17 mouse cellular contexts compared by ENCODE assay signal in the genomic region with DNA sequence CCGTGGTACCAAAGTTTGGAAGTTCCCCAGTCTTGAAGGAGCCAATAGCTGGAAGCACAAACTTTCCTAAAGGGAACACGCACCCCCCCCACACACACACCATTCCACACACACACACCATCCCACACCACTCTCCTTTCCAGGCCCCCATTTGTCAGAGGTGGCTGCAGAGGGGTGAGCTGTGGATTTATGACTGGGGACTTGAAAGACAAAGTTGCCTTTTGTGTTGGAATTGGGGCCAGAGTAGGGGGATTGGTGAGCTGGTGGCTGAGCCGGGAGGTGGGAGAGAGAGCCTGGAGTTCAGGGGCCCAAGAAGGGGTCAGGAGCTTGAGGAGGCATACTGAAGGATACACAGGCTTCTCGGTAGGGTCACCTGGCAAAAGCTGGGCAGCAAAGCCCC. TPM values are rescaled to one million over a fixed set of nuclear protein-coding genes. Genes with fewer than 3 reads are reported as not detected.
DNase-seq lines count a peak whose midpoint lies in the region; ATAC-seq lines count a peak whose summit lies in the region.
"Had no signal": no experiment of that assay in that cellular context is flagged by ENCODE, and none has a peak within 500 bp of the region (broad histone marks: within the 10 kb centered on the region; RNA-seq: fewer than 3 reads in every experiment).

No protein-coding gene starts in this region.

- H3K9me3 ChIP-seq in kidney, embryonic 16.5 days (ENCODE audit: low read length), result no peaks in the 10 kb centered on the region
- no peaks in the 10 kb centered on the region for H3K9me3 ChIP-seq in limb, embryonic 11.5 days (ENCODE audit: control insufficient read depth, low read length)
- H3K9me3 ChIP-seq in neural tube, embryonic 14.5 days (ENCODE audit: control insufficient read depth, low read length), result no peaks in the 10 kb centered on the region
- H3K9me3 ChIP-seq: liver, embryonic 13.5 days had no signal

- H3K27me3 ChIP-seq in kidney, embryonic 16.5 days (ENCODE audit: insufficient read depth, low read length), result 0 out of 2 replicates have a peak, but pooled peaks cover 5% of the 10 kb centered on the region
- H3K27me3 ChIP-seq in limb, embryonic 11.5 days (ENCODE audit: control insufficient read depth, insufficient read depth, low read length), result no peaks in the 10 kb centered on the region
- no peaks in the 10 kb centered on the region for H3K27me3 ChIP-seq in neural tube, embryonic 14.5 days (ENCODE audit: control insufficient read depth, insufficient read depth, low read length)

- no peak overlapping the region for H3K4me3 ChIP-seq in kidney, embryonic 16.5 days (ENCODE audit: low read length)
- no peak overlapping the region for H3K4me3 ChIP-seq in limb, embryonic 11.5 days (ENCODE audit: low read depth, low read length)
- no peak overlapping the region for H3K4me3 ChIP-seq in neural tube, embryonic 14.5 days (ENCODE audit: low read depth, low read length)
- H3K4me3 ChIP-seq: liver, embryonic 13.5 days had no signal

- H3K27ac ChIP-seq in kidney, embryonic 16.5 days (ENCODE audit: low read length), result no peak overlapping the region
- peak overlapping the region; percentile 89 for H3K27ac ChIP-seq in limb, embryonic 11.5 days (replicated peaks; ENCODE audit: low read depth, low read length)
- H3K27ac ChIP-seq in neural tube, embryonic 14.5 days (ENCODE audit: low read depth, low read length), result peak overlapping the region; percentile 6; the same call in 1 of the 2 replicates
- H3K27ac ChIP-seq: liver, embryonic 13.5 days had no signal

- 23% methylated on average over 4 of the region's 4 CpGs for WGBS in kidney, embryonic 16.5 days
- 6% methylated on average over 4 of the region's 4 CpGs for WGBS in limb, embryonic 11.5 days
- 7% methylated on average over 4 of the region's 4 CpGs for WGBS in neural tube, embryonic 14.5 days

- no peaks in the 10 kb centered on the region for H3K36me3 ChIP-seq in kidney, embryonic 16.5 days (ENCODE audit: insufficient read depth, low read length)
- H3K36me3 ChIP-seq in limb, embryonic 11.5 days (ENCODE audit: control insufficient read depth, insufficient read depth, low read length), result no peaks in the 10 kb centered on the region; the same call in 1 of the 2 replicates
- H3K36me3 ChIP-seq in neural tube, embryonic 14.5 days (ENCODE audit: control insufficient read depth, insufficient read depth, low read length), result no peaks in the 10 kb centered on the region
- H3K36me3 ChIP-seq: liver, embryonic 13.5 days had no signal

- DNase-seq in embryo, embryonic 10 days (ENCODE audit: low spot score), result peak; percentile 34
- no peak for DNase-seq in embryo, embryonic 9.5 days (ENCODE audit: extremely low spot score)
- no peak for DNase-seq in kidney, postnatal 4 days
- peak; percentile 71 for DNase-seq in limb, embryonic 11.5 days (ENCODE audit: low spot score)
- no peak for DNase-seq in right cerebral cortex, postnatal 14 days
- no peak for DNase-seq in lung, postnatal 4 days
- DNase-seq: adrenal gland, postnatal 14 days; cerebellum, adult 8-10 months; gastrocnemius, postnatal 14 days; heart, postnatal 36 days; kidney, postnatal 25 days; liver, embryonic 13.5 days; thymus, postnatal 14 days had no signal

- H3K4me2 ChIP-seq in kidney, embryonic 16.5 days (replicated peaks; ENCODE audit: low read depth, low read length), result no peak overlapping the region
- no peak overlapping the region; the same call in 1 of the 2 replicates for H3K4me2 ChIP-seq in limb, embryonic 11.5 days (ENCODE audit: low read depth, severe bottlenecking)
- no peak overlapping the region for H3K4me2 ChIP-seq in neural tube, embryonic 14.5 days (ENCODE audit: low read depth, low read length)
- H3K4me2 ChIP-seq: heart, embryonic 11.5 days; liver, embryonic 13.5 days had no signal

- H3K4me1 ChIP-seq in kidney, embryonic 16.5 days (ENCODE audit: insufficient read depth, low read length), result peaks cover 17% of the 10 kb centered on the region
- H3K4me1 ChIP-seq in limb, embryonic 11.5 days (ENCODE audit: control insufficient read depth, insufficient read depth, low read length), result peaks cover 57% of the 10 kb centered on the region
- H3K4me1 ChIP-seq in neural tube, embryonic 14.5 days (ENCODE audit: control insufficient read depth, insufficient read depth, low read length), result peaks cover 13% of the 10 kb centered on the region
- H3K4me1 ChIP-seq: liver, embryonic 13.5 days had no signal

- 0 out of 2 replicates have a peak, but pooled peaks have one; percentile 35 for ATAC-seq in kidney, embryonic 16.5 days (ENCODE audit: low FRiP score, low TSS enrichment)
- ATAC-seq in limb, embryonic 11.5 days (ENCODE audit: insufficient number of reproducible peaks, low FRiP score, low TSS enrichment, low read depth), result peak; percentile 72
- 0 out of 2 replicates have a peak, but pooled peaks have one; percentile 41 for ATAC-seq in neural tube, embryonic 14.5 days (ENCODE audit: low read depth)
- ATAC-seq: intestine, postnatal 0 days had no signal

- H3K9ac ChIP-seq in kidney, embryonic 16.5 days (replicated peaks; ENCODE audit: low read length), result no peak overlapping the region
- no peak overlapping the region; the same call in 1 of the 2 replicates for H3K9ac ChIP-seq in limb, embryonic 11.5 days (ENCODE audit: low read length)
- no peak overlapping the region for H3K9ac ChIP-seq in neural tube, embryonic 14.5 days (replicated peaks; ENCODE audit: low read depth, low read length)
- H3K9ac ChIP-seq: liver, embryonic 13.5 days had no signal

RNA-seq across cellular contexts. Expression of gene Parp16, which starts 26.2 kb away (rescaled TPM):
- polyA plus RNA-seq in kidney, embryonic 16.5 days (2015; fragmentation: Nextera tagmentation; extraction: Ambion mirVana), result 7.4 and 8.6 TPM in 2 replicates
- 7.2 and 8.2 TPM in 2 replicates for polyA plus RNA-seq in limb, embryonic 11.5 days (2014; fragmentation: Nextera tagmentation; extraction: Ambion mirVana)
- polyA plus RNA-seq in neural tube, embryonic 14.5 days (2014; fragmentation: Nextera tagmentation; extraction: Ambion mirVana), result 5.3 and 6.7 TPM in 2 replicates

RNA-seq across cellular contexts. Expression of gene Igdcc3, which starts 28.0 kb away (rescaled TPM):
- 3.2 and 3.3 TPM in 2 replicates for polyA plus RNA-seq in kidney, embryonic 16.5 days (2015; fragmentation: Nextera tagmentation; extraction: Ambion mirVana)
- polyA plus RNA-seq in limb, embryonic 11.5 days (2014; fragmentation: Nextera tagmentation; extraction: Ambion mirVana), result 44.5 and 46.2 TPM in 2 replicates
- polyA plus RNA-seq in neural tube, embryonic 14.5 days (2014; fragmentation: Nextera tagmentation; extraction: Ambion mirVana), result 9.9 and 10.1 TPM in 2 replicates

Comparison
In these comparisons a context has a peak if more than half of its experiments do, and no peak if none do; other contexts are left out.
1. DNase-seq: peak in embryo, embryonic 10 days (single experiment) and limb, embryonic 11.5 days (single experiment); none in embryo, embryonic 9.5 days (single experiment), kidney, postnatal 4 days (0 of 2), right cerebral cortex, postnatal 14 days (single experiment) and lung, postnatal 4 days (0 of 2).
2. Peak in every context shown above with its lines, with median percentiles within 50 percentile points of each other: ATAC-seq.